Mouse (Mus musculus) left cerebral cortex, postnatal 4 days (tissue): ENCODE results near the gene Sppl2c. TPM values are rescaled to one million over a fixed set of nuclear protein-coding genes. Genes with fewer than 3 reads are reported as not detected.

Source experiments
- DNase-seq: peaks from one replicate; pipeline ENCODE4 v3.0.0-alpha.2; 2022
- intact Hi-C: fragments of 180-260 bp; cut with DNase I; formaldehyde crosslinking; loops from one replicate; pipeline ENCODE4 v1.15.1; 2025
- total RNA-seq, 2 experiments: library from RNA; stranded (reverse); gene quantifications; 2 replicates each; pipeline ENCODE4 v1.2.3; 2021

Gene Sppl2c
- total RNA-seq, 2 experiments from 2014 or later = not detected

GRCm38 (mm10) chr11:104237226-104237625 lies 51.1 kb downstream of the Sppl2c start:
- peak; percentile 69 for DNase-seq
- intact Hi-C loops = no loop called here

- DNase-seq = no peak
- intact Hi-C loops = no loop called here
Measured at GRCm38 (mm10) chr11:104237958-104238747, 52.0 kb downstream of the Sppl2c start.

Other genes with a start within 250 kb of the Sppl2c start
- gene Nsf, start 232.3 kb upstream of the Sppl2c start, total RNA-seq = 100 to 1,000 TPM; 241 to 292 TPM
- gene Arf2, start 219.6 kb upstream of the Sppl2c start, total RNA-seq = 100 to 1,000 TPM; 138 to 141 TPM
- 10 to 100 TPM; 23.8 to 26.0 TPM for gene Crhr1, start 53.5 kb upstream of the Sppl2c start, total RNA-seq
- gene Mapt, start 45.1 kb downstream of the Sppl2c start, total RNA-seq = 1,000 to 10,000 TPM; 1,229 to 1,264 TPM